Mouse (Mus musculus) olfactory bulb, adult 2 months (tissue): Measurements from ENCODE around the gene 2310011J03Rik. TPM values are rescaled to one million over a fixed set of nuclear protein-coding genes. Genes with fewer than 3 reads are reported as not detected.
"Not testable (repeated sequence)": the region's sequence is repeated elsewhere in the genome, so short reads cannot be mapped to it uniquely, and the experiment has no call there.

Source experiments
- H3K27ac ChIP-seq: fragments of 200-500 bp; 2 replicates; pipeline ENCODE4 v1.5.1; 2012; ENCODE audit warnings: low read depth, low read length; ENCODE audit not compliant: insufficient read depth
- H3K4me1 ChIP-seq: fragments of 200-500 bp; 2 replicates; pipeline ENCODE4 v1.6.1; 2012; ENCODE audit warnings: low read length; ENCODE audit not compliant: control insufficient read depth, insufficient read depth
- H3K4me3 ChIP-seq: fragments of 200-500 bp; 2 replicates; pipeline ENCODE4 v1.5.1; 2012; ENCODE audit warnings: mild to moderate bottlenecking, low read depth, low read length, moderate library complexity; ENCODE audit not compliant: insufficient read depth
- CTCF ChIP-seq: fragments of 200-500 bp; IDR thresholded peaks from 2 replicates; pipeline ENCODE4 v1.5.1; 2012; ENCODE audit warnings: low read depth, mild to moderate bottlenecking, low read length, moderate library complexity; ENCODE audit not compliant: insufficient read depth
- POLR2A ChIP-seq: fragments of 200-500 bp; IDR thresholded peaks from 2 replicates; pipeline ENCODE4 v1.6.1; 2012; ENCODE audit warnings: mild to moderate bottlenecking, low read depth, low read length, moderate library complexity; ENCODE audit not compliant: insufficient read depth
- WGBS: fragments of 180-500 bp; shearing (Covaris S2); methylation state at CpG from one replicate; pipeline ENCODE4 v1.1.7; 2018; 5-methylcytosine and 5-hydroxymethylcytosine counted together
- polyA plus RNA-seq: library from polyadenylated mRNA; stranded (reverse); fragments of >200 nt; gene quantifications from 2 replicates; pipeline ENCODE4 v1.2.4, GENCODE M21; 2012; ENCODE audit warnings: low replicate concordance; ENCODE audit not compliant: missing spikeins, insufficient read depth, insufficient read length

Gene 2310011J03Rik
- polyA plus RNA-seq, 1 experiment: not detected

- peaks cover 28% of the 10 kb centered on the region for H3K4me1 ChIP-seq
- H3K4me3 ChIP-seq: no peak overlapping the region
- no peak overlapping the region for H3K27ac ChIP-seq
- TF ChIP-seq CTCF: no peak
- WGBS: 27% methylated on average over 9 of the region's 9 CpGs
Observed at GRCm38 (mm10) chr10:80355431-80355830, 35.1 kb upstream of the 2310011J03Rik start.

GRCm38 (mm10) chr10:80352727-80353126 is 32.4 kb upstream of the 2310011J03Rik start:
- 78% methylated on average over 8 of the region's 8 CpGs for WGBS
- Histone ChIP-seq H3K4me3 (no peak overlapping the region), H3K27ac (no peak overlapping the region), H3K4me1 (peaks cover 34% of the 10 kb centered on the region)
- no peak for TF ChIP-seq POLR2A
- no peak for TF ChIP-seq CTCF

- H3K27ac ChIP-seq: no peak overlapping the region
- TF ChIP-seq CTCF (no peak), POLR2A (no peak)
- no peak overlapping the region for H3K4me3 ChIP-seq
- peaks cover 31% of the 10 kb centered on the region for H3K4me1 ChIP-seq
- WGBS: 36% methylated on average over 11 of the region's 11 CpGs
Observed at GRCm38 (mm10) chr10:80351896-80352295, 31.6 kb upstream of the 2310011J03Rik start.

- H3K27ac ChIP-seq: no peak overlapping the region
- TF ChIP-seq POLR2A (no peak), CTCF (peak; percentile 86)
- no peak overlapping the region for H3K4me3 ChIP-seq
- peaks cover 18% of the 10 kb centered on the region for H3K4me1 ChIP-seq
- 7% methylated on average over 7 of the region's 7 CpGs for WGBS
Observed at GRCm38 (mm10) chr10:80350292-80350691, 30.0 kb upstream of the 2310011J03Rik start.

- whole genome bisulfite sequencing: 20% methylated on average over 26 of the region's 26 CpGs
- Histone ChIP-seq H3K4me3 (no peak overlapping the region), H3K27ac (no peak overlapping the region), H3K4me1 (peaks cover 27% of the 10 kb centered on the region)
- no peak for TF ChIP-seq POLR2A
- no peak for TF ChIP-seq CTCF
Observed at GRCm38 (mm10) chr10:80348981-80349380, 28.6 kb upstream of the 2310011J03Rik start.

- TF ChIP-seq CTCF (peak; percentile 67), POLR2A (no peak)
- Histone ChIP-seq H3K4me3 (peak within 1 kb of the TSS; percentile 22), H3K27ac (no peak within 1 kb of the TSS), H3K4me1 (peaks cover 32% of the 10 kb centered on the region)
- WGBS: 1% methylated on average over 42 of the region's 42 CpGs
Observed at GRCm38 (mm10) chr10:80348244-80348781, 28.0 kb upstream of the 2310011J03Rik start, which contains the start of gene Adamtsl5. Gene Adamtsl5, minus strand, starts transcription at chr10:80348412.

GRCm38 (mm10) chr10:80347514-80347967 is 27.2 kb upstream of the 2310011J03Rik start:
- peaks cover 38% of the 10 kb centered on the region for H3K4me1 ChIP-seq
- TF ChIP-seq CTCF (no peak), POLR2A (no peak)
- 10% methylated on average over 17 of the region's 17 CpGs for WGBS
- peak overlapping the region; percentile 22; the same call in 1 of the 2 replicates for H3K4me3 ChIP-seq
- H3K27ac ChIP-seq: no peak overlapping the region

- H3K27ac ChIP-seq, H3K4me3 ChIP-seq: not testable (repeated sequence)
- H3K4me1 ChIP-seq: peaks cover 48% of the 10 kb centered on the region
- 89% methylated on average over 6 of the region's 6 CpGs for WGBS
Observed at GRCm38 (mm10) chr10:80345929-80346328, 25.6 kb upstream of the 2310011J03Rik start.

GRCm38 (mm10) chr10:80345122-80345521 is 24.8 kb upstream of the 2310011J03Rik start:
- Histone ChIP-seq H3K4me1 (peaks cover 49% of the 10 kb centered on the region), H3K4me3 (no peak overlapping the region), H3K27ac (no peak overlapping the region)
- WGBS: 6% methylated on average over 16 of the region's 16 CpGs
- TF ChIP-seq POLR2A: no peak
- no peak for TF ChIP-seq CTCF
